In genomic region chr13:23495526-23495925, GRCm38 (mm10) we compare ENCODE assay signal across 27 mouse cellular contexts. TPM values are rescaled to one million over a fixed set of nuclear protein-coding genes. Genes with fewer than 3 reads are reported as not detected.
DNase-seq lines count a peak whose midpoint lies in the region.
"Had no signal": no experiment of that assay in that cellular context is flagged by ENCODE, and none has a peak within 500 bp of the region (broad histone marks: within the 10 kb centered on the region; RNA-seq: fewer than 3 reads in every experiment).

No protein-coding gene starts in this region.

- H3K4me3 ChIP-seq in embryonic facial prominence, embryonic 10.5 days = no peak overlapping the region
- H3K4me3 ChIP-seq: embryonic facial prominence, embryonic 13.5 days; embryonic facial prominence, embryonic 15.5 days; erythroblast, embryonic 14.5 days; forebrain, embryonic 10.5 days; forebrain, embryonic 12.5 days had no signal

- WGBS in embryonic facial prominence, embryonic 10.5 days = 73% methylated on average over 6 of the region's 6 CpGs

- H3K36me3 ChIP-seq in embryonic facial prominence, embryonic 10.5 days (replicated peaks) = no peaks in the 10 kb centered on the region
- H3K36me3 ChIP-seq: embryonic facial prominence, embryonic 13.5 days; embryonic facial prominence, embryonic 15.5 days; forebrain, embryonic 10.5 days; forebrain, embryonic 12.5 days; G1E had no signal

- H3K9me3 ChIP-seq in embryonic facial prominence, embryonic 10.5 days = no peaks in the 10 kb centered on the region
- H3K9me3 ChIP-seq: embryonic facial prominence, embryonic 13.5 days; embryonic facial prominence, embryonic 15.5 days; forebrain, embryonic 10.5 days; forebrain, embryonic 12.5 days; G1E had no signal

- peak; percentile 20 for DNase-seq in testis, postnatal 14 days (ENCODE audit: low spot score)
- DNase-seq in testis, postnatal 10 days (ENCODE audit: low spot score) = no peak
- peak; percentile 61 for DNase-seq in R1 (ENCODE audit: low read depth, low spot score)
- no peak for DNase-seq in adrenal gland, postnatal 25 days
- no peak for DNase-seq in embryonic facial prominence, embryonic 10.5 days (ENCODE audit: low spot score)
- DNase-seq: adrenal gland, adult 8-10 months; adrenal gland, postnatal 14 days; B cell, adult 2 months; cerebellum, adult 11 months; cerebellum, adult 18-20 months; cerebellum, adult 8-10 months; cerebellum, adult 9-11 months; cerebellum, postnatal 14 days; cerebellum, postnatal 36 days had no signal

- peaks cover 32% of the 10 kb centered on the region for H3K4me1 ChIP-seq in embryonic facial prominence, embryonic 10.5 days

- H3K27ac ChIP-seq in embryonic facial prominence, embryonic 10.5 days (replicated peaks) = no peak overlapping the region
- H3K27ac ChIP-seq: embryonic facial prominence, embryonic 13.5 days; embryonic facial prominence, embryonic 15.5 days; forebrain, embryonic 10.5 days; forebrain, embryonic 12.5 days had no signal

- peaks cover 8% of the 10 kb centered on the region for H3K27me3 ChIP-seq in embryonic facial prominence, embryonic 10.5 days (replicated peaks; ENCODE audit: low read depth, poor library complexity, severe bottlenecking)
- H3K27me3 ChIP-seq: embryonic facial prominence, embryonic 13.5 days; embryonic facial prominence, embryonic 15.5 days; Patski had no signal

RNA-seq across cellular contexts. Expression of gene Btn2a2, which starts 6.9 kb away (rescaled TPM):
- not detected in 2 replicates for total RNA-seq in adrenal gland, postnatal 25 days (2021)
- 0.99 and 1.2 TPM in 2 replicates for polyA plus RNA-seq in embryonic facial prominence, embryonic 10.5 days (2016; fragmentation: Nextera tagmentation; extraction: Ambion mirVana)
- total RNA-seq: adrenal gland, adult 18-20 months; adrenal gland, adult 8-10 months; adrenal gland, postnatal 14 days; common myeloid progenitor, adult 5-6 weeks had no signal
- polyA plus RNA-seq: activated CD4-positive, CD25-positive, alpha-beta regulatory T cell, adult 4 months; CD4-positive, CD25-positive, alpha-beta regulatory T cell, adult 4 months; erythroblast, embryonic 14.5 days; G1E had no signal

RNA-seq across cellular contexts. Expression of gene Btn1a1, which starts 29.8 kb away (rescaled TPM):
- not detected in 2 replicates for total RNA-seq in adrenal gland, postnatal 25 days (2021)
- polyA plus RNA-seq in embryonic facial prominence, embryonic 10.5 days (2016; fragmentation: Nextera tagmentation; extraction: Ambion mirVana) = 0.12 and 0.16 TPM in 2 replicates
- total RNA-seq: adrenal gland, adult 8-10 months; common myeloid progenitor, adult 5-6 weeks had no signal
- polyA plus RNA-seq: activated CD4-positive, CD25-positive, alpha-beta regulatory T cell, adult 4 months; CD4-positive, CD25-positive, alpha-beta regulatory T cell, adult 4 months; embryonic facial prominence, embryonic 13.5 days; embryonic facial prominence, embryonic 15.5 days; forebrain, embryonic 10.5 days; forebrain, embryonic 14.5 days had no signal

RNA-seq across cellular contexts. Expression of gene Hist1h4h, which starts 35.3 kb away (rescaled TPM):
- total RNA-seq in adrenal gland, postnatal 25 days (2021) = 474 and 516 TPM in 2 replicates
- 2.7 and 3.0 TPM in 2 replicates for polyA plus RNA-seq in embryonic facial prominence, embryonic 10.5 days (2016; fragmentation: Nextera tagmentation; extraction: Ambion mirVana)

RNA-seq across cellular contexts. Expression of gene Hist1h2af, which starts 38.2 kb away (rescaled TPM):
- 63.3 and 106 TPM in 2 replicates for total RNA-seq in adrenal gland, postnatal 25 days (2021)
- 4.8 and 5.5 TPM in 2 replicates for polyA plus RNA-seq in embryonic facial prominence, embryonic 10.5 days (2016; fragmentation: Nextera tagmentation; extraction: Ambion mirVana)
- polyA plus RNA-seq: activated CD4-positive, CD25-positive, alpha-beta regulatory T cell, adult 4 months; forebrain, embryonic 16.5 days had no signal

RNA-seq across cellular contexts. Expression of gene Hist1h3g, which starts 39.7 kb away (rescaled TPM):
- total RNA-seq in adrenal gland, postnatal 25 days (2021) = 24.0 and 39.4 TPM in 2 replicates
- polyA plus RNA-seq in embryonic facial prominence, embryonic 10.5 days (2016; fragmentation: Nextera tagmentation; extraction: Ambion mirVana) = 6.5 and 7.7 TPM in 2 replicates
- polyA plus RNA-seq: CD4-positive, CD25-positive, alpha-beta regulatory T cell, adult 4 months had no signal

Comparison
In these comparisons a context has a peak if more than half of its experiments do, and no peak if none do; other contexts are left out.
1. DNase-seq: peak in testis, postnatal 14 days (single experiment) and R1 (single experiment); none in testis, postnatal 10 days (single experiment), adrenal gland, postnatal 25 days (single experiment) and embryonic facial prominence, embryonic 10.5 days (single experiment).